Mouse (Mus musculus): Measurements from ENCODE around the gene Olfr1386. TPM values are rescaled to one million over a fixed set of nuclear protein-coding genes. Genes with fewer than 3 reads are reported as not detected.
"Not testable (repeated sequence)": the region's sequence is repeated elsewhere in the genome, so short reads cannot be mapped to it uniquely, and the experiment has no call there.

Olfr1386 gene
- not detected in 2 replicates for polyA plus RNA-seq (2015; fragmentation: Nextera tagmentation; extraction: Ambion mirVana)

- 83% methylated on average over 3 of the region's 3 CpGs for WGBS
- H3K4me2 ChIP-seq; H3K36me3 ChIP-seq; H3K4me1 ChIP-seq; H3K4me3 ChIP-seq; H3K9me3 ChIP-seq; H3K27ac ChIP-seq; H3K9ac ChIP-seq; ATAC-seq (ENCODE audit: borderline replicate concordance, extremely low read depth, low FRiP score, low TSS enrichment); H3K27me3 ChIP-seq: not testable (repeated sequence)
These were observed at the start of gene Olfr1386 for GRCm38 (mm10) chr11:49464746-49465145. TSS of gene Olfr1386 (plus strand) at chr11:49465046.

- WGBS: 79% methylated on average over 2 of the region's 2 CpGs
- Histone ChIP-seq H3K36me3 (no peaks in the 10 kb centered on the region), H3K27me3 (no peaks in the 10 kb centered on the region), H3K4me1 (no peaks in the 10 kb centered on the region), H3K4me2 (no peak within 1 kb of the TSS), H3K9ac (no peak within 1 kb of the TSS), H3K9me3 (no peaks in the 10 kb centered on the region), H3K4me3 (no peak within 1 kb of the TSS), H3K27ac (no peak within 1 kb of the TSS)
- ATAC-seq (ENCODE audit: borderline replicate concordance, extremely low read depth, low FRiP score, low TSS enrichment): no peak
These were observed 42.1 kb upstream of the Olfr1386 start, which contains the start of gene Olfr1389 for GRCm38 (mm10) chr11:49422767-49423166. TSS of gene Olfr1389 (plus strand) at chr11:49423067.

GRCm38 (mm10) chr11:49425257-49425927 lies 39.5 kb upstream of the Olfr1386 start:
- Histone ChIP-seq H3K4me3 (no peak overlapping the region), H3K9ac (no peak overlapping the region), H3K9me3 (no peaks in the 10 kb centered on the region), H3K4me1 (no peaks in the 10 kb centered on the region), H3K27ac (no peak overlapping the region), H3K4me2 (no peak overlapping the region), H3K27me3 (no peaks in the 10 kb centered on the region), H3K36me3 (no peaks in the 10 kb centered on the region)
- no peak for ATAC-seq (ENCODE audit: borderline replicate concordance, extremely low read depth, low FRiP score, low TSS enrichment)
- WGBS: 90% methylated on average over 1 of the region's 1 CpGs

GRCm38 (mm10) chr11:49429641-49430040 lies 35.2 kb upstream of the Olfr1386 start:
- H3K9me3 ChIP-seq: no peaks in the 10 kb centered on the region
- no peaks in the 10 kb centered on the region for H3K36me3 ChIP-seq
- H3K4me1 ChIP-seq: no peaks in the 10 kb centered on the region
- no peak for ATAC-seq (ENCODE audit: borderline replicate concordance, extremely low read depth, low FRiP score, low TSS enrichment)
- 74% methylated on average over 2 of the region's 2 CpGs for WGBS
- H3K4me2 ChIP-seq: no peak overlapping the region
- H3K9ac ChIP-seq: no peak overlapping the region
- H3K27ac ChIP-seq: no peak overlapping the region
- H3K27me3 ChIP-seq: no peaks in the 10 kb centered on the region
- H3K4me3 ChIP-seq: no peak overlapping the region

GRCm38 (mm10) chr11:49436411-49436810 lies 28.4 kb upstream of the Olfr1386 start, which contains the start of gene Olfr1388:
TSS of gene Olfr1388 (plus strand) at chr11:49436624.
- no peak within 1 kb of the TSS for H3K4me3 ChIP-seq
- no peak for ATAC-seq (ENCODE audit: borderline replicate concordance, extremely low read depth, low FRiP score, low TSS enrichment)
- no peak within 1 kb of the TSS for H3K27ac ChIP-seq
- no peaks in the 10 kb centered on the region for H3K4me1 ChIP-seq
- 27% methylated on average over 3 of the region's 3 CpGs for WGBS
- no peak within 1 kb of the TSS for H3K9ac ChIP-seq
- H3K27me3 ChIP-seq: no peaks in the 10 kb centered on the region
- H3K4me2 ChIP-seq: no peak within 1 kb of the TSS
- H3K36me3 ChIP-seq: no peaks in the 10 kb centered on the region
- no peaks in the 10 kb centered on the region for H3K9me3 ChIP-seq

- Histone ChIP-seq H3K27me3 (no peaks in the 10 kb centered on the region), H3K4me3 (no peak within 1 kb of the TSS), H3K4me2 (no peak within 1 kb of the TSS), H3K36me3 (no peaks in the 10 kb centered on the region), H3K9ac (no peak within 1 kb of the TSS), H3K4me1 (no peaks in the 10 kb centered on the region), H3K27ac (no peak within 1 kb of the TSS), H3K9me3 (no peaks in the 10 kb centered on the region)
- ATAC-seq (ENCODE audit: borderline replicate concordance, extremely low read depth, low FRiP score, low TSS enrichment): no peak
- WGBS: 64% methylated on average over 1 of the region's 1 CpGs
These were observed 9.8 kb upstream of the Olfr1386 start, which contains the start of gene Olfr1387 for GRCm38 (mm10) chr11:49455043-49455442. TSS of gene Olfr1387 (plus strand) at chr11:49455343.

- no peaks in the 10 kb centered on the region for H3K4me1 ChIP-seq
- 32% methylated on average over 4 of the region's 4 CpGs for WGBS
- no peak overlapping the region for H3K4me2 ChIP-seq
- H3K36me3 ChIP-seq: no peaks in the 10 kb centered on the region
- no peak overlapping the region for H3K9ac ChIP-seq
- ATAC-seq (ENCODE audit: borderline replicate concordance, extremely low read depth, low FRiP score, low TSS enrichment): no peak
- H3K4me3 ChIP-seq: no peak overlapping the region
- no peaks in the 10 kb centered on the region for H3K9me3 ChIP-seq
- no peak overlapping the region for H3K27ac ChIP-seq
- no peaks in the 10 kb centered on the region for H3K27me3 ChIP-seq
These were observed 21.1 kb downstream of the Olfr1386 start for GRCm38 (mm10) chr11:49485973-49486372.

- H3K27me3 ChIP-seq; H3K9me3 ChIP-seq; H3K9ac ChIP-seq; H3K4me1 ChIP-seq; H3K27ac ChIP-seq; H3K4me2 ChIP-seq; H3K36me3 ChIP-seq; H3K4me3 ChIP-seq; ATAC-seq (ENCODE audit: borderline replicate concordance, extremely low read depth, low FRiP score, low TSS enrichment): not testable (repeated sequence)
- WGBS: 67% methylated on average over 1 of the region's 1 CpGs
These were observed 23.9 kb downstream of the Olfr1386 start, which contains the start of gene Olfr1385 for GRCm38 (mm10) chr11:49488770-49489169. TSS of gene Olfr1385 (plus strand) at chr11:49489070.

GRCm38 (mm10) chr11:49518086-49518485 lies 53.2 kb downstream of the Olfr1386 start:
- WGBS: 50% methylated on average over 5 of the region's 5 CpGs
- no peak overlapping the region for H3K4me3 ChIP-seq
- ATAC-seq (ENCODE audit: borderline replicate concordance, extremely low read depth, low FRiP score, low TSS enrichment): no peak

GRCm38 (mm10) chr11:49519348-49519747 lies 54.5 kb downstream of the Olfr1386 start, which contains the start of gene Olfr1383:
TSS of gene Olfr1383 (plus strand) at chr11:49519648.
- no peak within 1 kb of the TSS for H3K4me3 ChIP-seq
- no peak for ATAC-seq (ENCODE audit: borderline replicate concordance, extremely low read depth, low FRiP score, low TSS enrichment)
- no peaks in the 10 kb centered on the region for H3K4me1 ChIP-seq
- no peak within 1 kb of the TSS for H3K27ac ChIP-seq
- no peaks in the 10 kb centered on the region for H3K36me3 ChIP-seq
- H3K9me3 ChIP-seq: no peaks in the 10 kb centered on the region
- H3K4me2 ChIP-seq: no peak within 1 kb of the TSS
- H3K27me3 ChIP-seq: no peaks in the 10 kb centered on the region
- no peak within 1 kb of the TSS for H3K9ac ChIP-seq

More at GRCm38 (mm10) chr11:49518086-49518485, 53.2 kb downstream of the Olfr1386 start:
- Histone ChIP-seq H3K9me3 (no peaks in the 10 kb centered on the region), H3K27ac (no peak overlapping the region), H3K4me2 (no peak overlapping the region), H3K9ac (no peak overlapping the region), H3K4me1 (no peaks in the 10 kb centered on the region), H3K27me3 (no peaks in the 10 kb centered on the region), H3K36me3 (no peaks in the 10 kb centered on the region)

Data from lung, embryonic 15.5 days (tissue).